Mouse (Mus musculus): ENCODE results near the gene Gm20696.

- TF ChIP-seq HCFC1 (IDR thresholded peaks at IDR 0.05; ENCODE audit: borderline replicate concordance, insufficient read depth, low read length), result no peak
- TF ChIP-seq ZC3H11A (IDR thresholded peaks at IDR 0.05; ENCODE audit: borderline replicate concordance, low read depth, low read length), result no peak
- no peak for TF ChIP-seq ZNF384 (IDR thresholded peaks at IDR 0.05; ENCODE audit: low read depth, low read length)
These were observed 109.6 kb downstream of the Gm20696 start for GRCm38 (mm10) chr6:99556950-99557349.
